Mouse (Mus musculus) heart, adult 2 months (tissue): ENCODE results near the gene Rpl26. TPM values are rescaled to one million over a fixed set of nuclear protein-coding genes. Genes with fewer than 3 reads are reported as not detected.

ENCODE experiments used
- DNase-seq, 2 experiments: peaks; one replicate each; pipeline ENCODE4 v3.0.0; 2021
- H3K27ac ChIP-seq: fragments of 200-600 bp; 2 replicates; pipeline ENCODE4 v1.8.1; 2022
- H3K27me3 ChIP-seq: fragments of 200-500 bp; 2 replicates; pipeline ENCODE4 v1.6.1; 2012; ENCODE audit warnings: mild to moderate bottlenecking, low read length, inconsistent platforms, mixed read lengths; ENCODE audit not compliant: control insufficient read depth, insufficient read depth
- H3K36me3 ChIP-seq: fragments of 200-500 bp; 2 replicates; pipeline ENCODE4 v1.6.1; 2012; ENCODE audit warnings: low read length, inconsistent platforms; ENCODE audit not compliant: control insufficient read depth, insufficient read depth
- H3K4me1 ChIP-seq: fragments of 200-500 bp; 2 replicates; pipeline ENCODE4 v1.6.1; 2011; ENCODE audit warnings: low read length; ENCODE audit not compliant: control insufficient read depth, insufficient read depth
- H3K4me3 ChIP-seq: fragments of 200-600 bp; 2 replicates; pipeline ENCODE4 v1.8.1; 2022
- H3K79me2 ChIP-seq: fragments of 200-500 bp; replicated peaks from 2 replicates; pipeline ENCODE4 v1.6.1; 2012; ENCODE audit warnings: mild to moderate bottlenecking, inconsistent platforms, low read length, moderate library complexity, mixed read lengths; ENCODE audit not compliant: control insufficient read depth, insufficient read depth
- H3K9ac ChIP-seq: fragments of 200-500 bp; 2 replicates; pipeline ENCODE4 v1.6.1; 2012; ENCODE audit warnings: low read depth, mild to moderate bottlenecking, control low read depth, inconsistent platforms, low read length, mixed read lengths
- CTCF ChIP-seq: fragments of 200-600 bp; IDR thresholded peaks from 2 replicates; pipeline ENCODE4 v1.8.1; 2022; ENCODE audit warnings: antibody characterized with exemption, mild to moderate bottlenecking, moderate library complexity
- EP300 ChIP-seq: fragments of 200-500 bp; IDR thresholded peaks from 2 replicates; pipeline ENCODE4 v1.6.1; 2011; ENCODE audit warnings: low read depth, low read length, control low read depth; ENCODE audit not compliant: insufficient read depth
- POLR2A ChIP-seq: fragments of 200-500 bp; IDR thresholded peaks from 2 replicates; pipeline ENCODE4 v1.6.1; 2011; ENCODE audit warnings: mild to moderate bottlenecking, low read depth, low read length, control low read depth; ENCODE audit not compliant: insufficient read depth
- WGBS: fragments of 180-500 bp; shearing (Covaris S2); methylation state at CpG from one replicate; pipeline ENCODE4 v1.1.7; 2018; 5-methylcytosine and 5-hydroxymethylcytosine counted together
- intact Hi-C: fragments of 180-260 bp; cut with DNase I; formaldehyde crosslinking; loops from one replicate; pipeline ENCODE4 v1.15.1; 2025
- polyA plus RNA-seq: library from polyadenylated mRNA; depleted of rRNA; stranded (reverse); fragments of >200 nt; gene quantifications from 2 replicates; pipeline ENCODE4 v1.2.3, GENCODE M21; 2012
- total RNA-seq, 2 experiments: library from RNA; stranded (reverse); gene quantifications; 2 replicates each; pipeline ENCODE4 v1.2.3; 2021

Rpl26 gene
- total and polyA plus RNA-seq, 3 experiments, result 494 to 707 (median 648) TPM

- peak overlapping the region; percentile 41 for H3K27ac ChIP-seq
- DNase-seq, result no peak
- no peak for TF ChIP-seq CTCF
- TF ChIP-seq EP300, result no peak
- TF ChIP-seq POLR2A, result no peak
- H3K79me2 ChIP-seq, result no peaks in the 10 kb centered on the region
- WGBS, result 47% methylated on average over 7 of the region's 7 CpGs
- intact Hi-C loops, result no loop called here
- H3K9ac ChIP-seq, result no peak overlapping the region; the same call in 1 of the 2 replicates
- H3K36me3 ChIP-seq, result peaks cover 8% of the 10 kb centered on the region
- H3K4me3 ChIP-seq, result no peak overlapping the region
- peaks cover 17% of the 10 kb centered on the region for H3K4me1 ChIP-seq
- H3K27me3 ChIP-seq, result no peaks in the 10 kb centered on the region
Measured at GRCm38 (mm10) chr11:68908846-68909503, 7.6 kb downstream of the Rpl26 start.

GRCm38 (mm10) chr11:68911531-68912177 lies 10.3 kb downstream of the Rpl26 start:
- Histone ChIP-seq H3K36me3 (no peaks in the 10 kb centered on the region; the same call in 1 of the 2 replicates), H3K27ac (peak overlapping the region; percentile 72), H3K27me3 (no peaks in the 10 kb centered on the region), H3K79me2 (no peaks in the 10 kb centered on the region), H3K9ac (peak overlapping the region; percentile 44), H3K4me3 (peak overlapping the region; percentile 17; the same call in 1 of the 2 replicates), H3K4me1 (peaks cover 13% of the 10 kb centered on the region)
- no peak for DNase-seq
- 30% methylated on average over 14 of the region's 14 CpGs for WGBS
- intact Hi-C loops, result loop anchor here (1.0 kb wide), 1 partner anchor 45 kb away; no protein-coding TSS in a partner anchor
- TF ChIP-seq EP300 (no peak), POLR2A (0 out of 2 replicates have a peak, but pooled peaks have one; percentile 14), CTCF (no peak)

- WGBS, result 82% methylated on average over 4 of the region's 4 CpGs
- intact Hi-C loops, result no loop called here
- TF ChIP-seq EP300 (no peak), POLR2A (no peak), CTCF (no peak)
Measured at GRCm38 (mm10) chr11:68914566-68914965, 13.2 kb downstream of the Rpl26 start.

GRCm38 (mm10) chr11:68923191-68923590 lies 21.8 kb downstream of the Rpl26 start:
- Histone ChIP-seq H3K27me3 (no peaks in the 10 kb centered on the region), H3K4me3 (no peak overlapping the region), H3K79me2 (no peaks in the 10 kb centered on the region), H3K9ac (no peak overlapping the region), H3K27ac (no peak overlapping the region), H3K36me3 (no peaks in the 10 kb centered on the region), H3K4me1 (no peaks in the 10 kb centered on the region)
- WGBS, result 82% methylated on average over 3 of the region's 3 CpGs
- no peak for DNase-seq
- no peak for TF ChIP-seq POLR2A
- no peak for TF ChIP-seq EP300
- no peak for TF ChIP-seq CTCF
- intact Hi-C loops, result no loop called here

More at GRCm38 (mm10) chr11:68914566-68914965, 13.2 kb downstream of the Rpl26 start:
- Histone ChIP-seq H3K4me1 (peaks cover 6% of the 10 kb centered on the region), H3K9ac (no peak overlapping the region), H3K79me2 (no peaks in the 10 kb centered on the region), H3K27me3 (no peaks in the 10 kb centered on the region), H3K27ac (no peak overlapping the region), H3K36me3 (no peaks in the 10 kb centered on the region), H3K4me3 (no peak overlapping the region)
- DNase-seq, result no peak

GRCm38 (mm10) chr11:68924749-68925148 lies 23.4 kb downstream of the Rpl26 start:
- H3K27me3 ChIP-seq, result no peaks in the 10 kb centered on the region
- H3K79me2 ChIP-seq, result no peaks in the 10 kb centered on the region
- H3K4me1 ChIP-seq, result no peaks in the 10 kb centered on the region
- DNase-seq, result no peak
- no peak overlapping the region for H3K4me3 ChIP-seq
- 95% methylated on average over 2 of the region's 2 CpGs for WGBS
- intact Hi-C loops, result no loop called here
- TF ChIP-seq EP300 (no peak), POLR2A (no peak), CTCF (no peak)
- H3K36me3 ChIP-seq, result no peaks in the 10 kb centered on the region
- no peak overlapping the region for H3K9ac ChIP-seq
- no peak overlapping the region for H3K27ac ChIP-seq

GRCm38 (mm10) chr11:68926981-68927380 lies 25.6 kb downstream of the Rpl26 start, which contains the start of gene Odf4:
TSS of gene Odf4 (minus strand) at chr11:68927081.
- Histone ChIP-seq H3K27ac (no peak within 1 kb of the TSS), H3K36me3 (no peaks in the 10 kb centered on the region), H3K27me3 (no peaks in the 10 kb centered on the region), H3K4me1 (no peaks in the 10 kb centered on the region), H3K9ac (no peak within 1 kb of the TSS), H3K4me3 (no peak within 1 kb of the TSS), H3K79me2 (no peaks in the 10 kb centered on the region)
- WGBS, result 74% methylated on average over 3 of the region's 3 CpGs
- TF ChIP-seq POLR2A (no peak), CTCF (no peak), EP300 (no peak)
- DNase-seq, result no peak
- intact Hi-C loops, result no loop called here
